Mouse (Mus musculus) c-Kit-negative CD71-positive TER-119-positive erythroid progenitor cells, embryonic 14.5 days (primary cell): Measurements from ENCODE around the gene Wdr20.
"Not testable (repeated sequence)": the region's sequence is repeated elsewhere in the genome, so short reads cannot be mapped to it uniquely, and the experiment has no call there.

Experiments used
- DNase-seq: peaks from one replicate; pipeline ENCODE4 v3.0.0-alpha.2; 2013; ENCODE audit warnings: low read depth, low spot score

Wdr20 gene

DNA sequence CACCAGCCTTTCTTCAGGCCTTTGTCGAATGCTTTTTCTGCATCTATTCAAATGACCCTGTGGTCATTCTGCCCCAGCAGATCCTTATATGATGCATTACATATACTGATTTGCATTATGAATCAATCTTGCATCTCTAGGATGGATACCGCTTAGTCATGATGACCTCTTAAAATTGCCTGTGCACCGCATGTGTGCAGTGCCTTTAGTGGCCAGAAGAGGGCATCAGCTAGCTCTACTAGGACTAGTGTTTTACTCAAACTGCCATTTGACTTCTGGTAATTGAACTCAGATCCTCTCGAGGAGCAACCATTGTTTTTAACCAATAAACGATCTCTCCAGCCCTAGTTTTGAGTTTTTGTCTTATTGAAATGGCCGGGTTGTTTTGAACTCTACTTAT lies 24.0 kb upstream of the Wdr20 start:
- DNase-seq: no peak

DNA sequence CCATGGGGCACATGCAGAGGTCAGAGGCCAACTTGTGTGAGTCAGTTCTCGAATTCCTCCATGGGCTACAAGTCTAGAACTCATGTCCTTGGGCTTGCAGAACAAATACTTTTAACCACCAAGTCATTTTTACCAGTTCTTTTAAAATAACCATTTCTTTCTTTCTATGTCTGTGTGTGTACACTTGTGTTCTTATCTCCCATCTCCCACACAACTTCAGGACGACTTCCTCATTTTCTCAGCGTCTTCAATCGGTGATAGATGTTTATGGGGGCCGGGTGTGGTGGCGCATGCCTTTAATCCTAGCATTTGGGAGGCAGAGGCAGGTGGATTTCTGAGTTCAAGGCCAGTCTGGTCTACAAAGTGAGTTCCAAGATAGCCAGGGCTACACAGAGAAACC lies 23.5 kb upstream of the Wdr20 start:
- no peak for DNase-seq

GRCm38 (mm10) chr12:110716004-110716403 lies 21.7 kb upstream of the Wdr20 start:
- no peak for DNase-seq

GRCm38 (mm10) chr12:110725051-110725450 lies 12.7 kb upstream of the Wdr20 start:
- no peak for DNase-seq

DNA sequence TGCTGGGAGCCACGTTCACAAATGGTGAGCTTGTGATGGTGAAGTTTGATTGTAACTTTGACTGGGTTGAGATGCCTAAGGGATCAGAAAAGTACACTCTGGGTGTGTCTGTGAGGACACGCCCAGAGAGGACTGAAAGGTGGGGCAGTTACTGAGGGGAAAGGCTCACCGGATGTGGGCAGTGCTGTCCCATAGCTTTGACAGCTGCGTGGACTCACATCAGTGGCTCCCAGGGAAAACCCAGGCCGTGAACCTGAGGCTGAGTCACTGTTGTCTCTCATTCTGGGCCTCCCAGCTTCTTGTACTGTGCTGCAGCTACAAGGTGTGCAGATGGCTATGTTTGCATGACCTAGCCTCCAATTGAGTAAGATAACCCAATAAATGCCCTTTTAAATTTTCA lies 12.3 kb upstream of the Wdr20 start:
- no peak for DNase-seq

DNA sequence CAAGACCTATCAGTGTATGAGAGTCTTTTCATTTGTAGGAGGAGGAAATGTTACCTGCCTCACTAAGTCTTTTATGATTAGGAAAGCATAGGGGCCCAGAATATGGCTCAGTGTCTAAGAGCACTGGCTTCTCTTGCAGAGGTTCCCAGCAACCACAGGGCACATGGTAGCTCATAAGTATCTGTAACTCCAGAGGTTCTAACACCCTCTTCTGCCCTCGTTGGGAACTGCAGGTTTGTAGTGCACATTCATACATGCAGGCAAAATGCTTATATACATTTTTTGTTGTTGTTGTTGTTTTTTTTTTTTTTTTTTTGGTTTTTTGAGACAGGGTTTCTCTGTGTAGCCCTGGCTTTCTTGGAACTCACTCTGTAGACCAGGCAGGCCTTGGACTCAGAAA lies 11.3 kb upstream of the Wdr20 start:
- no peak for DNase-seq

DNA sequence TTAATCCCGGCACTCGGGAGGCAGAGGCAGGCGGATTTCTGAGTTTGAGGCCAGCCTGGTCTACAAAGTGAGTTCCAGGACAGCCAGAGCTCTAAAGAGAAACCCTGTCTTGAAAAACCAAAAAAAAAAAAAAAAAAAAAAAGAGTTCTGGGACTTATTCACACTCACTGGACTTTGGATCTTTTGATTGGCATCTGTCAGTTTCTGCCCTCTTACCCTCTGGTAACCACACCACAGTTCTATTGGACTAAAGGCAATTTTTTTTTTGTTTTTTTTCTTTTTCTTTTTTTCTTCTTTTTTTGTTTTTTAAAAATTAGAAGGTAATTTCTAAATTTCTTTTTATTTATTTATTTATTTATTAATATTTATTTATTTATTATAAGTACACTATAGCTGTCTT lies 4.5 kb upstream of the Wdr20 start:
- not testable (repeated sequence) for DNase-seq

DNA sequence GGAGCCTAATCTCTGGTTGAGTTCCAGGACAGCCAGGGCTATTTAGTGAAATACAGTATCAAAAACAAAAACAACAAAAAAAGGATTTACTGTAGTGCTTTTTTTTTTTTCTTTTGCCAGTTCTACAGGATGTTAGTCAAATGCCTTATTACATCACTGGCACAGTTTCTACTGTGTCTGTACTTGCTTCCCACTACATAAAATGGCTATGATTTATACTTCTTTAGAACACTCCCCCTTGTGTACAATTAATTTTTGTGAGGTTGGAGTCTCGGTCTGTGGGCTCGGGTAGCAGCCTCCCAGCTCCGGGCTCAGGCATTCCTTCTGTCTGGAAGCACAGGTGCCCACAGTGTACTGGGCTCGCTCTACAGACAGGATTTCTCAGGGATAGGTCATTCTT lies 1.1 kb upstream of the Wdr20 start:
- DNase-seq: no peak

GRCm38 (mm10) chr12:110738158-110738921 lies 596 bp downstream of the Wdr20 start:
- peak; percentile 36 for DNase-seq

DNA sequence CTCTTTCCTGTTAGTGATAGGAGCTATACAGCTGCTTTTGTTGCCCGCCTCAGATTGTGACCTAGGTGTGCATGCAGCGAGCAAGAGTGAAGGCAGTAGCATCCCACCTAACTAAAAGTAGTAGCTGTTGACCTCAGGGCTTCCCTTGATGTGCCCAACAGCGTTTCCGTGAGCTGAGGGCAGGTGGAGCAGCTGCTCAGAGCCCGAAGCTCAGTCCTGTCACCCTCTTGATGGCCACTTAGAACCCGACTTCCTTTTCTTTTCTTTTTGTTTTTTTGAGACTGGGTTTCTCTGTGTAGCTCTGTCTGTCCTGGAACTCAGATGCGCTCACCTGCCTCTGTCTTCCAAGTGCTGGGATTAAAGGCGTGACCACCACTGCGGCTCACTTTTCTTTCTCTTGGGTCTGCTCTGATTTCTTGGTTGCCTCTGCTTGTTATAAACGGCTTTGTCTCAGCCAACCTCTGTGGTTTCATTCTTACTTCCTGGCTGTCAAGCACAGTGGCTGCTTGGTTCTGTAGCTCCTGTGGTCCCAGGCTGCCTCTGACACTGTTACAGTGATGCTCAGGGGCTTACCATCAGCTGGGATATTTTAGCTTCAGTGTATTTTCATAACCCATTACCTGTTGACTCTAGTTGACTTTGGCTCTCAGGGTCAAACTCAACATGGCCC lies 13.2 kb downstream of the Wdr20 start:
- no peak for DNase-seq

GRCm38 (mm10) chr12:110752703-110753102 lies 15.0 kb downstream of the Wdr20 start:
- DNase-seq: no peak

DNA sequence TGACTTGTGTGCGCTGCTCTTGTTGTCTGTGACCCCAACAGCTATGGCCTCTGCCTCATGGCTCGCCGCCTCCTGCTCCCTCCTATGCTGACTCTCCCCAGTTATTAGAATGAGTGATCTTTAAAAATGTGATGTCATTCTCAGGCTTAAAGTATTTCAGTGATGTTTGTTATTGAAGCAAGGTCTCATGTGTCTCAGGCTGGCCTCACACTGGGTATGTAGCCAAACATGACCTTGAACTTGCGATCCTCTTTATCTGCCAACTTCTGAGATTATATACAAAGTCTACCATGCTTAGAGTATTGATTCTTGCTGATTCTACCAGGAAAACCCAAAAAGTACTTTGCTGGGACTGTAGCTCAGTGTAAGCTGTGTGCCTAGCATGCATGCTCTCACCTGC lies 16.2 kb downstream of the Wdr20 start:
- no peak for DNase-seq

- no peak for DNase-seq
Observed at GRCm38 (mm10) chr12:110757161-110757560, 19.4 kb downstream of the Wdr20 start.

DNA sequence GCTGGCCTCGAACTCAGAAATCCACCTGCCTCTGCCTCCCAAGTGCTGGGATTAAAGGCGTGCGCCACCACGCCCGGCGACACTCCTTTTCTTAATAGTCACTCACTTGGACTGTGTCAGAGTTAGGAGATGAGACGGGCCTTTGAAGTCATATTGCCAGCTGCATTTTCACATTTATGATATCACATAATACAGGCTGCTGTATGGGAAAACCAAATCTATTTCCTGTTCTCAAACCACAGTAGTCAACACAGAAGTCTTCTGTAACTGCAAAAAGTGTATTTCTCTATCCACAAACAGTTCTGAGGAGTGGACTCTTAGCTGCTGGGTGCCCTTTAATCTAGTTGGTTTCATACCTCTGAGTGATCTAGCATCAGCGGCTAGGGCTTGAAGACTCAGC lies 21.2 kb downstream of the Wdr20 start:
- no peak for DNase-seq

DNA sequence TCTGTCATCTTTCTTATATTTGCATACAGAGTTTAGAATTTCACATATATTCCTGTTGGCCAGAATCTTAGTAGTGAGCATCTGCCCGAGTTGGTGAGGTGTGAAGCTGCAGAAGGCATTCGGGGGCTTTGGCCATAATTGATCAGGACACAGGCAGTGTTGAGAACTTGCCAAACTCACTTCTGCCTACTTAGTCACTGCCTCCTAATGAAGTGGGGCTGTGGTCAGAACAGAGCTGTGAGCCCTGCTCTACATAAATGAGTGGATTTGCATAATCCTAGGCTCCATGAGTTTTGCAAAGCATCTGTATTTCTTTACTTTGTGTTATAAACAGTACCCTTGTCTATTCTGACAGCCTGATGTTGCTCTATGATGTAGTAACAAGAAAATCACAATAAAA lies 24.6 kb downstream of the Wdr20 start:
- no peak for DNase-seq

GRCm38 (mm10) chr12:110764531-110764930 lies 26.8 kb downstream of the Wdr20 start:
- DNase-seq: no peak

DNA sequence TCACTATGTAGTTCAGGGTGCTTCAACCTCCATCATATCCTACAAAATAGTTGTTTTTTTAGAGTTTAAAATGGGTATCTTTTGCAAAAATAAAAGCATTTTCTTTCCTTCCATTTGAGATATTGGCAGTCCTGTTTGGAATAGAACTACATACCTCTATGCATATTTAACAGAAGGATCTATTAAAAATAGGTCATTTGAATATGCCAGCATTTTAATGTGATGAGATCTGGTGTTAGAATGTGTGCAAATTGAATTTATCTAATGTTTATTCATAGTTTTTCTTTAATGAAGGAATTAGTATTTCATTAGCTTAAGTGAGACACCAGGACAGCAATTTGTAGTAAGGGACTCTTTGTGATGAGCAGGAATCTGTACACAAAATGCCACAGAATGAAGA lies 30.8 kb downstream of the Wdr20 start:
- no peak for DNase-seq

- DNase-seq: no peak
Observed at GRCm38 (mm10) chr12:110769660-110770297, 32.0 kb downstream of the Wdr20 start.

GRCm38 (mm10) chr12:110770479-110771247 lies 32.9 kb downstream of the Wdr20 start:
- DNase-seq: no peak

DNA sequence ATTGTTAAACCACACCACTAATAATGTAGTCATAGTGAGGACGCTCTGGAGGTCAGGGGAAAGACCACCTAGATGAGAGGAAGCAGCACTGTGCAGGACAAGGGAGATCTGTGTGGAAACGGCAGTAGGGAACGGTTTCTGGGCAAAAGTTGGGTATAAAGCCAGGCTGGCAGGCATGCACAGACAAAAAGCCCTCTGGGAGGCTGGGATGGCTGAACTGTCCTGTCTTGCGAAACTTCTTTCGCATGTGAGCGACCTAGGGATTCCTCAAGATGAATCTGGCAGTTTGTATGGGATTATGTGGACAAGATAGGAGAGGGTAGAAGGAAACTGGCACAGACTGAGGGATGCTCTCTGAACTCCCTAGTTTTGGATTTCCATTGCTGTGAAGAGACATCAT lies 34.2 kb downstream of the Wdr20 start:
- no peak for DNase-seq

- no peak for DNase-seq
Observed at GRCm38 (mm10) chr12:110775628-110776426, 38.1 kb downstream of the Wdr20 start.
